Mouse (Mus musculus) cerebellum, adult 2 months (tissue): ENCODE measurements at regions not wholly inside any gene's neighbourhood (a gene's known extent, or its start where the extent isn't known, plus 50 kb on each side); places are given as distances from the start of the nearest gene placed in this dataset.

Experiments used
- CTCF ChIP-seq: fragments of 200-500 bp; IDR thresholded peaks from 2 replicates; pipeline ENCODE4 v1.5.1; 2011; ENCODE audit warnings: low read depth, mild to moderate bottlenecking, control low read depth, low read length, moderate library complexity, borderline replicate concordance; ENCODE audit not compliant: insufficient read depth
- POLR2A ChIP-seq: fragments of 200-500 bp; IDR thresholded peaks from 2 replicates; pipeline ENCODE4 v1.6.1; 2011; ENCODE audit warnings: low read length, control low read depth, borderline replicate concordance; ENCODE audit not compliant: insufficient read depth

DNA sequence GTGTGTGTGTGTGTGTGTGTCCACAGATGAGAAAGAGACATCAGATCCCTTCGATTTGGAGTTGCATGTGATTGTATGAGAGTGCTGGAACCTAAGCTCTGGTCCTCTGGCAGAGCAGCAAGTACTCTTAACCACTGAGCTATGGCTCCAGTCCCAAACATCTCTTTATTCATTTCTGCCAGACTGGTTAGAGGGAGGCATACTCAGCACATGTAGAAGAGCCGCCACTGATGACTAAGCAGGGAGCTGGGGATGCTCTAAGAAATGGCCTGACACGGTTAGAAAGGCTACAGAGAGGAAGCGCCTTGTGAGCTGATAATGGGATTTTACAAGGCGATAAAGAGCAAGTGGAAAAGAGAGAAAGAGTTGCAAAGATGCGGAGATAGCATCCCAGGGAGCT is 287.3 kb upstream of the Castor2 start:
- TF ChIP-seq POLR2A, result no peak
- TF ChIP-seq CTCF, result no peak
